Mouse (Mus musculus) embryonic facial prominence, embryonic 14.5 days (tissue): ENCODE measurements around the gene Rngtt. TPM values are rescaled to one million over a fixed set of nuclear protein-coding genes. Genes with fewer than 3 reads are reported as not detected.

ENCODE experiments used
- ATAC-seq: fragments of 200-750 bp; cut with Nextera tagmentation; 2 replicates; pipeline ENCODE4 v1.8.0; 2017; ENCODE audit warnings: low read depth, moderate number of reproducible peaks, moderate TSS enrichment
- DNase-seq: peaks from one replicate; pipeline ENCODE4 v3.0.0-alpha.2; 2015; ENCODE audit warnings: low spot score
- H3K27ac ChIP-seq: fragments of 300-500 bp; sonication (generic); replicated peaks from 2 replicates; pipeline ENCODE4 v1.5.1; 2014; ENCODE audit warnings: low read depth, mild to moderate bottlenecking, low read length, moderate library complexity
- H3K27me3 ChIP-seq: fragments of 300-500 bp; sonication (generic); replicated peaks from 2 replicates; pipeline ENCODE4 v1.6.1; 2014; ENCODE audit warnings: low read length; ENCODE audit not compliant: control insufficient read depth, insufficient read depth
- H3K36me3 ChIP-seq: fragments of 300-500 bp; sonication (generic); 2 replicates; pipeline ENCODE4 v1.6.1; 2014; ENCODE audit warnings: low read length, mixed read lengths; ENCODE audit not compliant: control insufficient read depth, insufficient read depth
- H3K4me1 ChIP-seq: fragments of 300-500 bp; sonication (generic); 2 replicates; pipeline ENCODE4 v1.6.1; 2014; ENCODE audit warnings: antibody characterized with exemption, low read length; ENCODE audit not compliant: control insufficient read depth, insufficient read depth
- H3K4me2 ChIP-seq: fragments of 300-500 bp; sonication (generic); 2 replicates; pipeline ENCODE4 v1.6.1; 2014; ENCODE audit warnings: low read depth, mild to moderate bottlenecking, low read length, moderate library complexity, mixed read lengths
- H3K4me3 ChIP-seq: fragments of 300-500 bp; sonication (generic); 2 replicates; pipeline ENCODE4 v1.5.1; 2014; ENCODE audit warnings: low read depth, mild to moderate bottlenecking, low read length
- H3K9ac ChIP-seq: fragments of 300-500 bp; sonication (generic); 2 replicates; pipeline ENCODE4 v1.6.1; 2014; ENCODE audit warnings: low read depth, mild to moderate bottlenecking, low read length, moderate library complexity, mixed read lengths
- H3K9me3 ChIP-seq: fragments of 300-500 bp; sonication (generic); 2 replicates; pipeline ENCODE4 v1.6.1; 2016; ENCODE audit warnings: low read length; ENCODE audit not compliant: control insufficient read depth
- WGBS: fragments of 180-500 bp; shearing (Covaris S2); extraction: QIAGEN DNeasy Blood & Tissue Kit; methylation state at CpG from one replicate; pipeline ENCODE4 v1.1.7; 2014; 5-methylcytosine and 5-hydroxymethylcytosine counted together
- polyA plus RNA-seq: library from polyadenylated mRNA; unstranded; fragments of >200 nt; fragmentation: Nextera tagmentation; extraction: Ambion mirVana; gene quantifications from 2 replicates; pipeline ENCODE4 v1.2.1, GENCODE M21; 2014

The Rngtt gene
- 18.9 and 20.8 TPM in 2 replicates for polyA plus RNA-seq

DNA sequence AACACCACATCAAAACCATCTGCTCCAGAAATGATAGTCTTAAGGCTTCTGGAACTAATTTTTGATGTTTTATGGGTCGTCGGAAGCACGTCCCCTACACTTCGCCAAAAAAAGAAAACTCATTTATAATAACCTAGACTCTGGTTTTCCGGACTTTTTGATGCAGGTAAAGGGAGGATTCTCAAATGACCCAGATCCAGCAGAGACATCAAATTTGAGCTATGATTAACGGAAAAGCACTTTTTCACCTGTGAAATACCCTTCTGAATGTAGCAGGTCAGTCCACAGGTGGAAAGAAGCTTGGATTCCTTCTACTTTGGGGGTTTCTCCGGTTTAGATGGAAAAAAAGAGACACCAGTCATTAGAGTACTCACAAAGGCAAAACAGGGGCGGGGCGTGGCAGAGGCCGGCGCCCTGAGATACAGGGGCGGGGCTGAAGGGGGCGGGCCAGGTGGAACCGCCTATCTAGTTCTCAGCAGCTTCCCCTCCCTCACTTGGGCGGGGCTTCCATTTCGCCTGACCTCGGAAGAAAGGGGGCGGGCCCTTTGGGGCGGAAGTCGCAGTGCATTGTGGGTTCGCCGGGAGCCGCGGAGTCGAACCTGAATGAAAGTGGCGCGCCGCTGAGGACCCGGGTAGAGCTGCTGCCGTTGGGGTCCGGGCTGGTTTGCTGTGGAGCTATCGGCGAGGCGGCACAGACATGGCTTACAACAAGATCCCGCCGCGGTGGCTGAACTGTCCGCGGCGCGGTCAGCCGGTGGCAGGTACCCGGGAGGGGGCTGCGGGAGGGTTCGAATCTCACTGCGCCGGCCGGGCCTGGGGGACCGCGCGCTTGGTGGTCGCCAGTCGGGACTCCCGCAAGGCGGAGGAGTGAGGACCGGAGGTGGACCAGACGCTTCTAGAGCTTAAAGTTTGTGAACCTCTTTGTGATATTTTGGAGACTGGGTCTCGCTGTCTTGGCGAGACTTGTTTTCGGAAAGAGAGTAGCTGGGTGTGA, at the start of gene Rngtt:
TSS of gene Rngtt (plus strand) at position 548 of the 994 bp plus-strand sequence.
- WGBS: 2% methylated on average over 53 of the region's 60 CpGs
- no peaks in the 10 kb centered on the region for H3K36me3 ChIP-seq
- peak within 1 kb of the TSS; percentile 71; the same call in 1 of the 2 replicates for H3K27ac ChIP-seq
- peak within 1 kb of the TSS; percentile 69 for H3K4me2 ChIP-seq
- ATAC-seq (peak; percentile 95), DNase-seq (peak; percentile 99)
- H3K4me3 ChIP-seq: peak within 1 kb of the TSS; percentile 81
- H3K4me1 ChIP-seq: 0 out of 2 replicates have a peak, but pooled peaks cover 7% of the 10 kb centered on the region
- no peaks in the 10 kb centered on the region for H3K9me3 ChIP-seq
- H3K27me3 ChIP-seq: no peaks in the 10 kb centered on the region
- peak within 1 kb of the TSS; percentile 85 for H3K9ac ChIP-seq

DNA sequence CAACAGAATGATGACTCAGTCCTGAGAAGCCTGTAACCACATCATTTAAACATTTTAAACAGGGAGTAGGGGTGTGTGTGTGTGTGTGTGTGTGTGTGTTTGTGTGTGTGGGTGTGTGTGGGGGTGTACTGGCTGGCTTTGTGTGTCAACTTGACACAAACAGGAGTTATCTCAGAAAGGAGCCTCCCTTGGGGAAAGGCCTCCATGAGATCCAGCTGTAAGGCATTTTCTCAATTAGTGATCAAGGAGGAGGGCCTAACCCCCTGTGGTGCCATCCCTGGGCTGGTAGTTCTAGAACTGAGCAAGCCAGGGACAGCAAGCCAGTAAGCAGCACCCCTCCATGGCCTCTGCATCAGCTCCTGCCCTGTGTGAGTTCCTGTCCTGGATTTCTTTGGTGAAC, 49.8 kb upstream of the Rngtt start:
- Histone ChIP-seq H3K4me2 (no peak overlapping the region), H3K4me3 (no peak overlapping the region), H3K9ac (no peak overlapping the region), H3K27ac (no peak overlapping the region), H3K4me1 (no peaks in the 10 kb centered on the region), H3K9me3 (no peaks in the 10 kb centered on the region), H3K27me3 (no peaks in the 10 kb centered on the region), H3K36me3 (no peaks in the 10 kb centered on the region)
- DNase-seq (no peak), ATAC-seq (no peak)

DNA sequence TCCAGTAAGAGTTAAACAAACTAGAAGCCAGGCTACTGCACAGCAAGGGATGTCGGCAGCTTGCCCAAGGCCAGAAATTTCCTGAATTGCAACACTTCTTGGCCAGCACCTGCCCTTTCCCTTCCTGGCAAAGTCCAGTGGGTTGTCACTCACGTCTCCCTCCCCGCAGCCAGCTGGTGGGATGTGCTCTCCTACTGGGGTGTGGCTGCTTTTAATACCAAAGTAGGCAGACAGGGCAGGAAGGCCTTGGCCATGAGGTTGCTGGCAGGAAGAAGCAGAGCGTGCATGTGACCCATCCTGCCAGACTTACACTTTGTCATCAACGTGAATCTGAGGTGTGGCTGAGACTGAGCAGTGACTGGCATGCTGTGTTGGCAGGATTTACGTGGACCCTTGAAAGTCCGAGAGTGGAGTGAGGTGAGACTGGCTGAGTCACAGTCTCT, 48.8 kb upstream of the Rngtt start:
- DNase-seq (peak; percentile 69), ATAC-seq (no peak)
- WGBS: 48% methylated on average over 7 of the region's 7 CpGs
- Histone ChIP-seq H3K27me3 (no peaks in the 10 kb centered on the region), H3K4me1 (no peaks in the 10 kb centered on the region), H3K36me3 (no peaks in the 10 kb centered on the region), H3K4me3 (no peak overlapping the region), H3K9ac (no peak overlapping the region), H3K27ac (no peak overlapping the region), H3K9me3 (no peaks in the 10 kb centered on the region), H3K4me2 (no peak overlapping the region)

DNA sequence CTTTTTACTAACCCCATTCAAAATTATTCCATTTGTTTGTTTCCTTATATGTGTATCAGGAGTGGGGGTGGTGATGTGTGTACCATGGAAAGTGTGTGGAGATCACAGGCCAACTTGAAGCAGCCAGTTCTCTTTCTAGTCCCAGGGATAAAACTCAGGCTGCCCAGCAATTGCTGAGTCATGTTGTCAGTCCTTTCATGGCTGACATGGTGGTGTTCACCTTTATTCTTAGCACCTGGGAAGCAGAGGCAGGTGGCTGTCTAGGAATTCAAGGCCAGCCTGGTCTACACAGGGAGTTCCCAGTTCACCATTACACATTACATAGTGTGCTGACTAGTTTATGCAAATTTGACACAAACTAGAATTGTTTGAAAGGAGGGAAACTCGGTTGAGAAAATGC, 47.2 kb upstream of the Rngtt start:
- H3K36me3 ChIP-seq: no peaks in the 10 kb centered on the region
- DNase-seq (no peak), ATAC-seq (no peak)
- WGBS: 79% methylated on average over 1 of the region's 1 CpGs
- no peak overlapping the region for H3K4me2 ChIP-seq
- no peaks in the 10 kb centered on the region for H3K4me1 ChIP-seq
- H3K9ac ChIP-seq: no peak overlapping the region
- no peaks in the 10 kb centered on the region for H3K27me3 ChIP-seq
- H3K4me3 ChIP-seq: no peak overlapping the region
- no peaks in the 10 kb centered on the region for H3K9me3 ChIP-seq
- H3K27ac ChIP-seq: no peak overlapping the region

DNA sequence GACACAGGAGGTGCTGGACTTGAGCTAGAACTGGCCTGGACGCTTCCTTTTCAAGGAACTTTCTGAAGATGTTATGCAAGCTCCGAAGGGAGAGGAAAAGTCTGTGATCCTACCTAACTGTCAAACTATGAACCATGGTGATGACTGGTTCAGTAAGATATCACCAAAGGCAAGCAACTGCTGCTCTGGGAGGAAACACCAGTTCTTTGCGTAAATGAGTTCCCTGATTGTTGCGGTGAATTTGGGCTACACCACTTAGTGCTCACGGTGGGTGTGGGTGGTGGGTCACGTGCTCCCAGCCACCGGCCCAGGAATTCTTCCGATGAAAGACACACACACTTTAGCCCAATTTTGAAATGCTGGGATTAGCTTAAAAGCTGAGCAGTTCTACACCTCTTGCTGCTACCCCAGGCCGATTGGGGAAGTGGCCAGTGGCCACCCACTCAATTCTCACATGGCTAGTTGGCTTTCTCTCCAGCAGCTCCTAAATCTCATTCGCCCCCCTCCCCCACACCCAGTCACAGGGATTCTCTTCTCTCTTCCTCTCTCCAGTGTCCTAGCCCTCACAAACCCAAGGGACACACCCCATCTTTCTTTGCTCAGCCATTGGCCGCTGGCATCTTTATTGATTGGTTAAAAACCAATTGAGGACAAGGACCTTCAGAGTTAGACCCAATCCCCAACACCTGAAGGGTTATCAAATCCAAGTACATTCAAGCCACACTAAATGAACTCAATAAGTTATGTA, 45.0 kb upstream of the Rngtt start:
- WGBS: 81% methylated on average over 11 of the region's 11 CpGs
- no peak overlapping the region for H3K9ac ChIP-seq
- no peak for DNase-seq

DNA sequence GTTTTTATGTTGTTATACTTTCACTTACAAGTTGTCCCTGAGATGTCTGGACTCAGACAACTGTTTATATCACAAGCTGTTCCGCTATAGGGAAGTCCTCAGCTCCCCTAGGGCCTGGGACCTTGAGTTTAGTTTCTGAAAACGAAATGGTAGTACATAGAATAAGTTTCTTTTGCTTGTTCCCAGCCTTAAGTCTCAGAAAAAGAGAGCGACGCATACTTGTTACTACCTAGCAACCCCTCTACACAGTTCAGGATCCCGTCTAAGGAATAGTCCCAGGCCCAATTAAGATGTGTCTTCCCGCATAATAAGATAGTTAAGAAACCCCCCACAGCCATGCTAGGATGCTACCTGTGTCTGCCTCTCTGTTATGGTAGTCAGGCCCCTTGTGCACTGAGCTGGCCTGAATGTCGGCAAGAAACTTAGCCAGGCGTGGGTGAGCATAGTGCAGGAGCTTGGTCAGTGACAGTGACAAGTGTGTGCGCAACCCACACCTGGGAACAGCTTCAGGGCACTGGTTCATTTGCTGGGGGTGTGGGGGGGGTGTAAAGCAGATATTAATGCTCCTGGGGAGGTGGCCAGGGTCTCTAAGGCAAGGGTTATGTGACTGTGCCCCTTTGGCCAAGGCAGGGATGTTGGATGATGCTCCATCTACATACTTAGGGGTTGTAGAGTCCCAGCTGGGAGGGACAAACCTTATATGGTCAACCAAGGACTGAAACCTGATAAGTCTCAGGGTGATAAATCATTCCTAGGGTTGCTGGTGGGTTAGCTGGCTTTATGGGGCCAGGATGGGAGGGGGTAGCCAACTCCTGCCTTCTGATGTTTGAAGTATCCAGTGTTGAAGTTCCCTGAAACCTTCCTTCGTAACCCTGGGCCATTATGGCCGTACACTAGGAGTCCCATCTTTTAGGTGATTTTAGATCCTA, 39.5 kb upstream of the Rngtt start:
- H3K4me1 ChIP-seq: no peaks in the 10 kb centered on the region
- H3K4me2 ChIP-seq: no peak overlapping the region
- no peak overlapping the region for H3K4me3 ChIP-seq
- H3K9me3 ChIP-seq: no peaks in the 10 kb centered on the region
- WGBS: 84% methylated on average over 11 of the region's 11 CpGs
- H3K27ac ChIP-seq: no peak overlapping the region
- no peaks in the 10 kb centered on the region for H3K27me3 ChIP-seq
- no peak for ATAC-seq
- H3K9ac ChIP-seq: no peak overlapping the region
- no peak for DNase-seq
- H3K36me3 ChIP-seq: no peaks in the 10 kb centered on the region

More for the DNA sequence above, 45.0 kb upstream of the Rngtt start:
- H3K27ac ChIP-seq: no peak overlapping the region
- no peaks in the 10 kb centered on the region for H3K4me1 ChIP-seq
- ATAC-seq: no peak
- H3K4me2 ChIP-seq: no peak overlapping the region
- no peaks in the 10 kb centered on the region for H3K9me3 ChIP-seq
- H3K36me3 ChIP-seq: no peaks in the 10 kb centered on the region
- H3K27me3 ChIP-seq: no peaks in the 10 kb centered on the region
- H3K4me3 ChIP-seq: no peak overlapping the region

DNA sequence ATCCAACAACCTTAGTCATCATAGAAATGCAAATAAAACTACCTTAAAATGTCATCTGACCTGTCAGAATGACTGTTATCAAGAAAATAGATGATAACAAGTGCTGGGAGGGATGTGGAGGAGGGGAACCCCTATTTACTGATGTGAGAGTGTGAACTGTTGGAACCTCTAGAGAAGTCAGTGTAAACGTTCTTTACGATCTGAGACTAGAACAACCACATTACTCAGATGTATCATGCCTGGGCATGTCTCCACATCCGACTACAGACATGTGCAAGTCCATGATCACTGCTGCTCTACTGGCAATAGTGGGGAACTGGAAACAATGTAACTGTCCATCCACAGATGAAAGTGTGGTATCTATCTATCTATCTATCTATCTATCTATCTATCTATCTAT, 36.7 kb upstream of the Rngtt start:
- no peak overlapping the region for H3K4me3 ChIP-seq

More for the DNA sequence above, 36.7 kb upstream of the Rngtt start:
- ATAC-seq (no peak), DNase-seq (no peak)
- Histone ChIP-seq H3K36me3 (no peaks in the 10 kb centered on the region), H3K9me3 (no peaks in the 10 kb centered on the region), H3K4me1 (no peaks in the 10 kb centered on the region), H3K9ac (no peak overlapping the region), H3K4me2 (no peak overlapping the region), H3K27ac (no peak overlapping the region), H3K27me3 (no peaks in the 10 kb centered on the region)
- 69% methylated on average over 3 of the region's 3 CpGs for WGBS
